Mouse (Mus musculus): ENCODE measurements at regions not wholly inside any gene's neighbourhood (a gene's known extent, or its start where the extent isn't known, plus 50 kb on each side); places are given as distances from the start of the nearest gene placed in this dataset.

DNA sequence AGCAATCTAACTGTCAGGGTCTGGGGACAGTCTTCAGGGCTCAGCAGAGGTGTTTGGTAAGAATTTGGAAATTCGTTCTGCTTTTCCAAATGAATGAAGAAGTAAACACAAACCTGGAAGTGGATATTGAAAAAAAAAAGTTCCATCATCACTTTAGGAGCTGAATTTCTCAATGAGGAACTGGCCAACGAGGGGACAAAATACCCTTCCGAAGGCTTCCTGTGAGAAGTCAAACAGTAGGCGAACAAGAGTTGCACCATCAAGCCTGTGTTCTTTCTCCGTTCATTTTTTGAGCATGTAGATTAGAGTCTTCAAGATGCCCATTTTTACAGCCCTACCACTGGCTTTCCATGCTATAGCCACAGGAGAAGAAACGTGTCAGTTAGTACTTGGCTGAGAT lies 207.1 kb downstream of the 4933412E24Rik start:
- TF ChIP-seq POLR2A (IDR thresholded peaks at IDR 0.05; ENCODE audit: insufficient read length, low read depth) = no peak
- no peak for TF ChIP-seq MAX (IDR thresholded peaks at IDR 0.05; ENCODE audit: low read depth)
- TF ChIP-seq MYOG (IDR thresholded peaks at IDR 0.05; ENCODE audit: control insufficient read depth in 1 of 3, insufficient read depth in 1 of 3, insufficient read length in 2 of 3, low read depth in 2 of 3) = no peak
- TF ChIP-seq POLR2AphosphoS2 (IDR thresholded peaks at IDR 0.05; ENCODE audit: insufficient read length, low read depth) = no peak
- no peak for TF ChIP-seq TCF12 (IDR thresholded peaks at IDR 0.05; ENCODE audit: insufficient read depth, poor library complexity, severe bottlenecking)
- TF ChIP-seq USF1 (IDR thresholded peaks at IDR 0.05; ENCODE audit: low read depth) = no peak
- TF ChIP-seq E2F4 (IDR thresholded peaks at IDR 0.05; ENCODE audit: insufficient read depth) = no peak
- TF ChIP-seq MYOD1 (IDR thresholded peaks at IDR 0.05; ENCODE audit: control insufficient read depth in 1 of 3, insufficient read length in 2 of 3, low read depth in 2 of 3) = no peak
- no peak for TF ChIP-seq TCF3 (IDR thresholded peaks at IDR 0.05; ENCODE audit: insufficient read length, low read depth)
- no peak for TF ChIP-seq CEBPB (IDR thresholded peaks at IDR 0.05; ENCODE audit: insufficient read depth, poor library complexity, severe bottlenecking)

All from myocyte (in vitro differentiated cells).